Mouse (Mus musculus): ENCODE measurements around the gene Ccn6. TPM values are rescaled to one million over a fixed set of nuclear protein-coding genes. Genes with fewer than 3 reads are reported as not detected.

Ccn6 gene
- polyA plus RNA-seq, 1 experiment = not detected

- Histone ChIP-seq H3K27ac (replicated peaks; ENCODE audit: low read depth, low read length) (no peak within 1 kb of the TSS), H3K4me1 (ENCODE audit: control insufficient read depth, insufficient read depth, insufficient read length, low read length) (no peaks in the 10 kb centered on the region), H3K4me3 (ENCODE audit: insufficient read depth, low read depth, low read length) (peak within 1 kb of the TSS; percentile 73)
Observed at GRCm38 (mm10) chr10:39133462-39134310, 29.9 kb downstream of the Ccn6 start, which contains the start of the genes Fam229b and Tube1. Gene Fam229b (minus strand): TSS chr10:39133914. Gene Tube1 (plus strand): TSS chr10:39133976.

GRCm38 (mm10) chr10:39121412-39121811 lies 42.2 kb downstream of the Ccn6 start:
- Histone ChIP-seq H3K27ac (replicated peaks; ENCODE audit: low read depth, low read length) (no peak overlapping the region), H3K4me1 (ENCODE audit: control insufficient read depth, insufficient read depth, insufficient read length, low read length) (no peaks in the 10 kb centered on the region), H3K4me3 (ENCODE audit: insufficient read depth, low read depth, low read length) (no peak overlapping the region)

GRCm38 (mm10) chr10:39109489-39109874 lies 54.1 kb downstream of the Ccn6 start:
- H3K27ac ChIP-seq (replicated peaks; ENCODE audit: low read depth, low read length) = no peak overlapping the region
- H3K4me3 ChIP-seq (ENCODE audit: insufficient read depth, low read depth, low read length) = no peak overlapping the region

GRCm38 (mm10) chr10:39108837-39109488 lies 54.6 kb downstream of the Ccn6 start:
- Histone ChIP-seq H3K4me1 (ENCODE audit: control insufficient read depth, insufficient read depth, insufficient read length, low read length) (no peaks in the 10 kb centered on the region), H3K27ac (replicated peaks; ENCODE audit: low read depth, low read length) (no peak overlapping the region), H3K4me3 (ENCODE audit: insufficient read depth, low read depth, low read length) (no peak overlapping the region)

More at GRCm38 (mm10) chr10:39109489-39109874, 54.1 kb downstream of the Ccn6 start:
- no peaks in the 10 kb centered on the region for H3K4me1 ChIP-seq (ENCODE audit: control insufficient read depth, insufficient read depth, insufficient read length, low read length)

- H3K4me1 ChIP-seq (ENCODE audit: control insufficient read depth, insufficient read depth, insufficient read length, low read length) = no peaks in the 10 kb centered on the region
- no peak overlapping the region for H3K4me3 ChIP-seq (ENCODE audit: insufficient read depth, low read depth, low read length)
- no peak overlapping the region for H3K27ac ChIP-seq (replicated peaks; ENCODE audit: low read depth, low read length)
Observed at GRCm38 (mm10) chr10:39106935-39107334, 56.7 kb downstream of the Ccn6 start.

- Histone ChIP-seq H3K4me3 (ENCODE audit: insufficient read depth, low read depth, low read length) (no peak overlapping the region), H3K27ac (replicated peaks; ENCODE audit: low read depth, low read length) (no peak overlapping the region), H3K4me1 (ENCODE audit: control insufficient read depth, insufficient read depth, insufficient read length, low read length) (no peaks in the 10 kb centered on the region)
Observed at GRCm38 (mm10) chr10:39106413-39106812, 57.2 kb downstream of the Ccn6 start.

GRCm38 (mm10) chr10:39104803-39105449 lies 58.7 kb downstream of the Ccn6 start:
- Histone ChIP-seq H3K4me3 (ENCODE audit: insufficient read depth, low read depth, low read length) (no peak overlapping the region), H3K4me1 (ENCODE audit: control insufficient read depth, insufficient read depth, insufficient read length, low read length) (no peaks in the 10 kb centered on the region), H3K27ac (replicated peaks; ENCODE audit: low read depth, low read length) (no peak overlapping the region)

Other genes starting within 250 kb of the Ccn6 start
- gene Lama4, start 198.3 kb downstream of the Ccn6 start, polyA plus RNA-seq (2012; ENCODE audit: insufficient read depth, insufficient read length, missing spikeins) = 35.4 and 58.9 TPM in 2 replicates
- gene Fam229b, start 29.9 kb downstream of the Ccn6 start, polyA plus RNA-seq (2012; ENCODE audit: insufficient read depth, insufficient read length, missing spikeins) = 10.2 and 14.4 TPM in 2 replicates
- gene Tube1, start 29.8 kb downstream of the Ccn6 start, polyA plus RNA-seq (2012; ENCODE audit: insufficient read depth, insufficient read length, missing spikeins) = 1.4 TPM in 1 of 2 replicates, not detected in the other
- 7.1 and 7.6 TPM in 2 replicates for gene Fyn, start 205.1 kb upstream of the Ccn6 start, polyA plus RNA-seq (2012; ENCODE audit: insufficient read depth, insufficient read length, missing spikeins)